Comparison of ENCODE assay signal across 8 mouse cellular contexts in the genomic region with DNA sequence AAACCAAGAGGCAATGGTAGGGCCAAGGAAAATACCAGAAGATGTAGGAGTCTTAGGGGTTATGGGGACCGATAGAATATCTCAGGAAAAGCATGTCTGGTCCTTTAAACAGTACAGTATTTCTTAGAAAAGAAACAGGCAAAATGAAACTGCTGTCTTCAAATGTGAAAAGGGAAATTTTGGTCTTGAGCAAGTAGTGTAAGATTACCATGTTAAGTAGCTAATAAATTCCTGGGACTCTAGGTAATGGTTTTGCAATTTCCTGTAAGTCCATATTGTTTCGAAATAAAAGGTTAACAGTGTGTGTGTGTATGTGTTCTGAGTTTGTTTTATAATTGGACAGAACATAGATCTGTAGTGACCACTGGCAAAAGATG. TPM values are rescaled to one million over a fixed set of nuclear protein-coding genes. Genes with fewer than 3 reads are reported as not detected.
DNase-seq lines count a peak whose midpoint lies in the region; ATAC-seq and TF ChIP-seq lines count a peak whose summit lies in the region.

No protein-coding gene starts in this region.

- no peak for TF ChIP-seq POLR2A in lung, adult 2 months (IDR thresholded peaks at IDR 0.05; ENCODE audit: borderline replicate concordance, extremely low read depth, low read depth, low read length)

- peak overlapping the region; percentile 73 for H3K4me3 ChIP-seq in lung, embryonic 15.5 days
- H3K4me3 ChIP-seq in lung, adult 2 months (replicated peaks; ENCODE audit: extremely low read depth, low read depth, low read length), result no peak overlapping the region
- H3K4me3 ChIP-seq in embryonic facial prominence, embryonic 14.5 days (ENCODE audit: low read depth, low read length), result peak overlapping the region; percentile 62

- no peaks in the 10 kb centered on the region for H3K27me3 ChIP-seq in lung, embryonic 15.5 days
- no peaks in the 10 kb centered on the region for H3K27me3 ChIP-seq in embryonic facial prominence, embryonic 14.5 days (replicated peaks; ENCODE audit: control insufficient read depth, insufficient read depth, low read length)

- peak overlapping the region; percentile 96 for H3K27ac ChIP-seq in lung, embryonic 15.5 days
- H3K27ac ChIP-seq in embryonic facial prominence, embryonic 14.5 days (replicated peaks; ENCODE audit: low read depth, low read length), result peak overlapping the region; percentile 91

- intact Hi-C loops in gastrocnemius, postnatal 36 days (cut with DNase I), result no loop called here

- H3K4me1 ChIP-seq in lung, embryonic 15.5 days, result peaks cover 10% of the 10 kb centered on the region
- peaks cover 3% of the 10 kb centered on the region for H3K4me1 ChIP-seq in lung, adult 2 months (ENCODE audit: control insufficient read depth, insufficient read depth, low read length)
- 0 out of 2 replicates have a peak, but pooled peaks cover 9% of the 10 kb centered on the region for H3K4me1 ChIP-seq in embryonic facial prominence, embryonic 14.5 days (ENCODE audit: control insufficient read depth, insufficient read depth, low read length)

- no peak for DNase-seq in lung, adult 2 months
- DNase-seq in embryonic facial prominence, embryonic 14.5 days (ENCODE audit: low spot score), result no peak
- DNase-seq in layer of hippocampus, adult 18-20 months (ENCODE audit: low spot score in 2 of 2), result no peak
- no peak for DNase-seq in gastrocnemius, postnatal 36 days
- DNase-seq in frontal cortex, postnatal 36 days (ENCODE audit: low spot score in 2 of 2), result no peak

- peak overlapping the region; percentile 77 for H3K9ac ChIP-seq in lung, embryonic 15.5 days
- H3K9ac ChIP-seq in embryonic facial prominence, embryonic 14.5 days (ENCODE audit: low read depth, low read length), result peak overlapping the region; percentile 82

- no peak for ATAC-seq in lung, embryonic 15.5 days (ENCODE audit: borderline replicate concordance, extremely low read depth, low FRiP score, low TSS enrichment)
- ATAC-seq in embryonic facial prominence, embryonic 14.5 days (ENCODE audit: low read depth), result no peak
- ATAC-seq in inflammation-experienced regulatory T-cells, adult 6 months, result peak; percentile 20
- ATAC-seq in monocyte, adult 5-6 weeks (replicated peaks; ENCODE audit: insufficient number of reproducible peaks, low FRiP score, low TSS enrichment, poor library complexity, severe bottlenecking), result peak; percentile 24; the same call in 1 of the 2 replicates

- peak overlapping the region; percentile 68 for H3K4me2 ChIP-seq in lung, embryonic 15.5 days
- peak overlapping the region; percentile 68 for H3K4me2 ChIP-seq in embryonic facial prominence, embryonic 14.5 days (ENCODE audit: low read depth, low read length)

- TF ChIP-seq CTCF in lung, adult 2 months (IDR thresholded peaks at IDR 0.05; ENCODE audit: insufficient read depth, low read length), result no peak

- H3K9me3 ChIP-seq in lung, embryonic 15.5 days, result no peaks in the 10 kb centered on the region
- H3K9me3 ChIP-seq in embryonic facial prominence, embryonic 14.5 days (ENCODE audit: control insufficient read depth, low read length), result no peaks in the 10 kb centered on the region

- H3K36me3 ChIP-seq in lung, embryonic 15.5 days, result no peaks in the 10 kb centered on the region
- H3K36me3 ChIP-seq in embryonic facial prominence, embryonic 14.5 days (ENCODE audit: control insufficient read depth, insufficient read depth, low read length), result no peaks in the 10 kb centered on the region

- WGBS in lung, embryonic 15.5 days, result 53% methylated on average over 2 of the region's 2 CpGs
- WGBS in lung, adult 2 months, result 21% methylated on average over 2 of the region's 2 CpGs
- 63% methylated on average over 2 of the region's 2 CpGs for WGBS in embryonic facial prominence, embryonic 14.5 days

RNA-seq across cellular contexts. Expression of a gene that starts 0.7 kb away (rescaled TPM):
- polyA plus RNA-seq in lung, embryonic 15.5 days (2015; fragmentation: Nextera tagmentation; extraction: Ambion mirVana), result 14.0 and 15.8 TPM in 2 replicates
- polyA plus RNA-seq in lung, adult 2 months (2012; rRNA removed), result 1.5 and 2.8 TPM in 2 replicates
- polyA plus RNA-seq in embryonic facial prominence, embryonic 14.5 days (2014; fragmentation: Nextera tagmentation; extraction: Ambion mirVana), result 14.5 and 17.9 TPM in 2 replicates
- 10 to 100 TPM; 20.8 to 26.7 (median 22.3) TPM for polyA plus RNA-seq in inflammation-experienced regulatory T-cells, adult 6 months (2017; shearing (Covaris generic))
- 8.0 to 13.2 TPM (median 12.6 TPM) in 3 replicates for total RNA-seq in monocyte, adult 5-6 weeks (2017)
- total RNA-seq in layer of hippocampus, adult 18-20 months (2021), result 10 to 100 TPM; 17.2 to 18.3 TPM
- 10 to 100 TPM in 1 of 2 experiments, 1 to 10 TPM in 1; 7.9 to 11.1 TPM for total RNA-seq in gastrocnemius, postnatal 36 days (2021)

Comparison
In these comparisons a context has a peak if more than half of its experiments do, and no peak if none do; other contexts are left out.
1. ATAC-seq: peak in inflammation-experienced regulatory T-cells, adult 6 months (single experiment) and monocyte, adult 5-6 weeks (single experiment); none in lung, embryonic 15.5 days (single experiment) and embryonic facial prominence, embryonic 14.5 days (single experiment).